Mouse (Mus musculus) hindlimb bud, embryonic 11.5 days (tissue): ENCODE data around the gene Aqp12.

Experiments
- DNase-seq: peaks from one replicate; pipeline ENCODE4 v3.0.0-alpha.2; 2012; ENCODE audit warnings: low read depth, low spot score; ENCODE audit errors: extremely low spot score

Gene Aqp12

DNA sequence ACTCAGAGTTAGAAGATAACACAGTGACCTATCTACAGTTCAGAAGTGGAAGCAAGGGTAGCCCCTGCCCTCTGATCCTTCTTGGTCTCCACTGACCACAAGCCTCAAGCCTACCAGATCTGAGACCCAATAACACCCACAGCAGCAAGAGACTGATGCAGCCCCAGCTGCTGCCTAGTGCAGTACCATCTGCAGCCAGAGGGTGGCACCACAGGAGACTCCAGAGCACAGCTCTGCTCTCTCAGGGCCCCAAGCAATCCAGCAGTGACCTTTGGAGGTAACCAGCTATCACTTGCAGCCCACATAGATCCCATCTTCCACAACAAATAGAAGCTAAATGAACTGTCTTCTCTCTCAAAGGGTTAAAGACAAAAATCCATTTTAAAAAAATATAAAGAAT lies 8.3 kb downstream of the Aqp12 start:
- peak; percentile 16 for DNase-seq

- no peak for DNase-seq
Measured at GRCm38 (mm10) chr1:93015136-93015535, 9.0 kb downstream of the Aqp12 start.

GRCm38 (mm10) chr1:93018716-93019115 lies 12.6 kb downstream of the Aqp12 start:
- DNase-seq: no peak

DNA sequence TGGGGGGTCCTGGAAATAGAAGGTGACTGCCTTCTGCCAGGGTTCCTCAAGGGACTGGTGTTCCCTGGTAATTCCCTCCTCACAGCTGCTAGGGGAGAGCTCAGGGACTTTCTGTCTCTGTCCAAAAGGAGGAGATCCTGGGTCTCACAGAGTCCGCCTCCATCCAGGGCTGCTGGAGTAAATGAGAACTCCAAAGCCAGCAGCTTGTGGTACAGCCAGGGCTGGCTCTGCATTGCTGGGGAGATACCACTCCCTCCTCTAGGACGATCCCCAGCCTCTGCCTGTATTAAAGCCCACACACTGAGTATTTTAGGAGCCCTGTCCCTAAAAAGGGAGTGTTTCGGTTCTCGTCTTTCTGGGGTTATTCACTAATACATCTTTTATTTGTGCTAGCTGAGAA lies 14.5 kb downstream of the Aqp12 start:
- DNase-seq: no peak

- no peak for DNase-seq
Measured at GRCm38 (mm10) chr1:93026600-93026999, 20.5 kb downstream of the Aqp12 start.

GRCm38 (mm10) chr1:93029387-93029786 lies 23.3 kb downstream of the Aqp12 start:
- DNase-seq: no peak

- no peak for DNase-seq
Measured at GRCm38 (mm10) chr1:93030060-93030459, 23.9 kb downstream of the Aqp12 start.

- no peak for DNase-seq
Measured at GRCm38 (mm10) chr1:93031199-93031598, 25.1 kb downstream of the Aqp12 start.

GRCm38 (mm10) chr1:93033989-93034388 lies 27.9 kb downstream of the Aqp12 start:
- no peak for DNase-seq

- no peak for DNase-seq
Measured at GRCm38 (mm10) chr1:93035981-93036380, 29.8 kb downstream of the Aqp12 start.

DNA sequence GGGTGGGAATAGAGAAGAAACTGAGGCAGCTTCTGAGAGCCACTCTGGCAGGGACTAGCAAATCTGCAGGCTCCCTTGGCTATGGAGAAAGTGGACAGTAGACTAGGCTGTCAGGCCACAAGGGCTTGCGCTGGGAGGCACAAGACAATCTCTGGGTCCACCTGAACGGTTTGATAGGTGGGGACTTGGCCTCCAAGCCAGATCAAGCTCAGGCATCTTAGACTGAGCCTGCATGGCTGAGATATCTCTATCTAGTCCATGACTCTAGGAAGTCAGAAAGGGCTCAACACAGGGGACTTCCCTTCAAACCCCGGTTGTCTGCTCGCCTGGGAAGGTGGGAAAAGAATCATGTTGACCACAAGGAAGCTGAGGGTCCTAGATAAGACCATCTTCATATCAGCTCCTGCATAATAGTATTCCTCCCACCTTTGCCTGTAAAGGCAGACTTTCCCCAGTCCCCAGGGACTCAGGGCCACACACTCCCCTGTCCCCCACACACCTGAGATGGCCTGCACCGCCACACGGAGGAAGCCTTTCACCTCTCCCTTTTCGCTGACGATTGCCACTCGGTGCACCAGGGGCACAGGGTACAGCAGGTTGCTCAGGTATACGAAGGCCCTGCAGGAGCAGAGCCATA lies 40.1 kb downstream of the Aqp12 start:
- no peak for DNase-seq

DNA sequence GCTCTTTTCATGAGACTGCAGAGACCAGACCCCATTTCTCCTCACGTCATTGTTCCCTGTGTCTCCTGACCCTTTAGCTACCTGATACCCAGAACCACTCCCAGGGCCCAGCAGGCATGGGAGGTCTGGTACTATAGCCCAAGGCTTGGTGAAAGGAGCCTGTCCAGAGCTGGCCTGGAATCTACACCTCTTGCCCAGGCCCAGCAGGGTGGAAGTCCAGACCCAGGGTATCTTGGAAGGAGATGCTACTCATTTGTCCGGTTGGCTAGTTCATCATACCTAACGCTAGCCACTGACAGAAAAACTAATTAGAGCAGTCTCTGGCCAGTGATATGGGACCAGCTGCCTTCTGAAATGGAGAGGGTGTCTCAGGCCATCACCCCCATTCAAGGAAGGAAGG lies 43.9 kb downstream of the Aqp12 start:
- no peak for DNase-seq

DNA sequence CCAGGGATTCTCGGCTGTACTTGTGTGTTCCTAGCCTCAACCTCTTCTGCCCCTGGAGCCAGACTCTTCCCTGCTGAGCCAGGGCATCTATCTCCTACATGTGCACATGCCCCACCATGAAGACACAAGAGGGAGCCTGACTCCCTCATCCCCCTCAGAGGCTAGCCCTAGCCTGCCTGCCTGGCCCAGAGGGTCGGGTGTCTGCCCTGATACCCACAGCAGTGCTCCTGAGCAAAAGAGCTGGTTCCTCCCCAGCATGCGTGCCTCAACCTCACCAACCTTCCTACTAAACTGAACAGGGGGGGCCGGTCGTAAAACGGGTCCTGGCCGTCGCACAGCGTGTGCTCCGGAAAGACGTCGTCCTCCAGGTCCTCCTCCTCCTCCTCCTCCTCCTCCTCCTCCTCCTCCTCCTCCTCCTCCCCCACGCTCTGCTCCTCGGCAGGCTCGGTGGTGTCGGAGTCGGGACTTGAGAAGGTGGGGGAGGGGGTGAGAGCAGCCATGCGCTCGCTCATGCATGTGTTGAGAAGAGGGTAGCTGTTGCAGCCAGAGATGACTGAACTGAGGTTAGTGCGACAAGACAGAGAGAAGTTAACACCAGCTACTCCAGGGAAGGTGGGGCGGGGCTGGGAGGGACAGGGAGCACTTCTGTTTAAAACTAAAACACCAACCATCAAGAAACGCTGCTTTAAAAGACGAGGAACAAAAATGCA lies 45.1 kb downstream of the Aqp12 start:
- no peak for DNase-seq
